Mouse (Mus musculus): ENCODE data around the gene Rasip1.

Rasip1 gene

DNA sequence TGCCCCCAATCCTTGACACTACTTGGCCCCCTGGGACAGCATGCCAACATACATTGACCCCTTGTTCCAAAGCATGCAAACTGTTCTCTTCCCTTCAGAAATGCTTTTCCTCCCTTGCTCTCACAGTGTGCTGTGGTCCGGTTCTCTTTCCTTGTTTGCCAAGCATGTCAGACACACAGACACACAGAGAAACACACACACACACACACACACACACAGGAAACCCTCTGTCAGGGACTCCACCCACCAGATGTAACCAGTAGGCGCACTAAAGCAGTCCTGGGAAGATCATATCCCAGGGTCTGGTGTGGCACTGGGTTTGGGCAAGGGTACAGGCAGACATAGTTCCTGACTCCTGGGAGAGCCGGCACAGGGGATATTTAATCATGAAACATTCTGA is 59.6 kb downstream of the Rasip1 start:
- DNase-seq (ENCODE audit: low spot score), result no peak
